In genomic region chr11:94420991-94421390, GRCm38 (mm10) we compare ENCODE assay signal across 25 mouse cellular contexts. TPM values are rescaled to one million over a fixed set of nuclear protein-coding genes. Genes with fewer than 3 reads are reported as not detected.
DNase-seq lines count a peak whose midpoint lies in the region; ATAC-seq and TF ChIP-seq lines count a peak whose summit lies in the region.
"Had no signal": no experiment of that assay in that cellular context is flagged by ENCODE, and none has a peak within 500 bp of the region (broad histone marks: within the 10 kb centered on the region; RNA-seq: fewer than 3 reads in every experiment).

No protein-coding gene starts in this region.

- 59% methylated on average over 6 of the region's 6 CpGs for WGBS in heart, embryonic 11.5 days (ENCODE audit: insufficient replicate concordance)
- 58% methylated on average over 6 of the region's 6 CpGs for WGBS in heart, embryonic 12.5 days
- 58% methylated on average over 6 of the region's 6 CpGs for WGBS in kidney, embryonic 14.5 days
- WGBS in kidney, embryonic 16.5 days, result 54% methylated on average over 6 of the region's 6 CpGs
- 63% methylated on average over 6 of the region's 6 CpGs for WGBS in embryonic facial prominence, embryonic 13.5 days

- DNase-seq in adipocyte (ENCODE audit: low spot score), result peak; percentile 19
- no peak for DNase-seq in gastrocnemius, adult 2 months
- DNase-seq: B cell, adult 2 months; cerebellum, adult 11 months; layer of hippocampus, postnatal 36 days; spleen, adult 18-20 months; thymus, postnatal 25 days had no signal

- H3K27me3 ChIP-seq in heart, embryonic 11.5 days (ENCODE audit: control insufficient read depth, insufficient read depth, low read length), result peaks cover 47% of the 10 kb centered on the region
- H3K27me3 ChIP-seq in heart, embryonic 12.5 days (replicated peaks), result peaks cover 79% of the 10 kb centered on the region
- no peaks in the 10 kb centered on the region; the same call in 1 of the 2 replicates for H3K27me3 ChIP-seq in kidney, embryonic 14.5 days (ENCODE audit: control insufficient read depth, insufficient read depth, low read length)
- peaks cover under 1% of the 10 kb centered on the region for H3K27me3 ChIP-seq in kidney, embryonic 16.5 days (ENCODE audit: insufficient read depth, low read length)
- no peaks in the 10 kb centered on the region; the same call in 1 of the 2 replicates for H3K27me3 ChIP-seq in embryonic facial prominence, embryonic 13.5 days
- H3K27me3 ChIP-seq: limb, embryonic 15.5 days had no signal

- 0 out of 2 replicates have a peak overlapping the region, but pooled peaks have one; percentile 5 for H3K9ac ChIP-seq in heart, embryonic 11.5 days (ENCODE audit: low read depth, low read length)
- H3K9ac ChIP-seq in heart, embryonic 12.5 days, result no peak overlapping the region
- H3K9ac ChIP-seq in kidney, embryonic 14.5 days (ENCODE audit: low read depth, low read length), result no peak overlapping the region
- H3K9ac ChIP-seq in kidney, embryonic 16.5 days (replicated peaks; ENCODE audit: low read length), result no peak overlapping the region
- no peak overlapping the region for H3K9ac ChIP-seq in embryonic facial prominence, embryonic 13.5 days
- H3K9ac ChIP-seq: limb, embryonic 15.5 days; liver, embryonic 14.5 days; neural tube, embryonic 12.5 days had no signal

- no peaks in the 10 kb centered on the region for H3K9me3 ChIP-seq in heart, embryonic 11.5 days (replicated peaks; ENCODE audit: control insufficient read depth, low read length)
- H3K9me3 ChIP-seq in heart, embryonic 12.5 days (replicated peaks), result no peaks in the 10 kb centered on the region
- H3K9me3 ChIP-seq in kidney, embryonic 14.5 days (ENCODE audit: control insufficient read depth, low read length), result no peaks in the 10 kb centered on the region
- H3K9me3 ChIP-seq in kidney, embryonic 16.5 days (ENCODE audit: low read length), result no peaks in the 10 kb centered on the region
- no peaks in the 10 kb centered on the region for H3K9me3 ChIP-seq in embryonic facial prominence, embryonic 13.5 days
- H3K9me3 ChIP-seq: limb, embryonic 10.5 days; limb, embryonic 15.5 days; neural tube, embryonic 12.5 days had no signal

- no peak overlapping the region for H3K4me2 ChIP-seq in heart, embryonic 11.5 days
- no peak overlapping the region for H3K4me2 ChIP-seq in heart, embryonic 12.5 days
- H3K4me2 ChIP-seq in kidney, embryonic 14.5 days (replicated peaks; ENCODE audit: low read depth, low read length), result no peak overlapping the region
- H3K4me2 ChIP-seq in kidney, embryonic 16.5 days (replicated peaks; ENCODE audit: low read depth, low read length), result no peak overlapping the region
- no peak overlapping the region for H3K4me2 ChIP-seq in embryonic facial prominence, embryonic 13.5 days
- H3K4me2 ChIP-seq: limb, embryonic 15.5 days; neural tube, embryonic 12.5 days had no signal

- no peak overlapping the region for H3K27ac ChIP-seq in heart, embryonic 11.5 days (ENCODE audit: low read depth, low read length)
- no peak overlapping the region for H3K27ac ChIP-seq in heart, embryonic 12.5 days (ENCODE audit: poor library complexity, severe bottlenecking)
- 0 out of 2 replicates have a peak overlapping the region, but pooled peaks have one; percentile 11 for H3K27ac ChIP-seq in kidney, embryonic 14.5 days (ENCODE audit: low read depth, low read length)
- H3K27ac ChIP-seq in kidney, embryonic 16.5 days (ENCODE audit: low read length), result no peak overlapping the region
- H3K27ac ChIP-seq in embryonic facial prominence, embryonic 13.5 days, result peak overlapping the region; percentile 28; the same call in 1 of the 2 replicates
- no peak overlapping the region for H3K27ac ChIP-seq in gastrocnemius, adult 2 months
- H3K27ac ChIP-seq: heart, adult 2 months; limb, embryonic 10.5 days; limb, embryonic 15.5 days; liver, embryonic 14.5 days; macrophage; neural tube, embryonic 12.5 days had no signal

- intact Hi-C loops in gastrocnemius, adult 2 months (cut with DNase I), result loop anchor here (5.0 kb wide), 1 partner anchor 66 kb away; the partner anchor contains the start of gene Spata20

- no peaks in the 10 kb centered on the region for H3K36me3 ChIP-seq in heart, embryonic 11.5 days (ENCODE audit: control insufficient read depth, insufficient read depth, low read length)
- H3K36me3 ChIP-seq in heart, embryonic 12.5 days, result no peaks in the 10 kb centered on the region
- peaks cover 11% of the 10 kb centered on the region; the same call in 1 of the 2 replicates for H3K36me3 ChIP-seq in kidney, embryonic 14.5 days (ENCODE audit: control insufficient read depth, insufficient read depth, low read length)
- no peaks in the 10 kb centered on the region; the same call in 1 of the 2 replicates for H3K36me3 ChIP-seq in kidney, embryonic 16.5 days (ENCODE audit: insufficient read depth, low read length)
- peaks cover 91% of the 10 kb centered on the region for H3K36me3 ChIP-seq in embryonic facial prominence, embryonic 13.5 days

- ATAC-seq in heart, embryonic 11.5 days (replicated peaks; ENCODE audit: insufficient number of reproducible peaks, low FRiP score, low TSS enrichment), result no peak
- ATAC-seq in heart, embryonic 12.5 days (ENCODE audit: insufficient number of reproducible peaks, low FRiP score), result no peak
- no peak for ATAC-seq in kidney, embryonic 14.5 days (ENCODE audit: low FRiP score, low TSS enrichment)
- ATAC-seq in kidney, embryonic 16.5 days (ENCODE audit: low FRiP score, low TSS enrichment), result no peak
- ATAC-seq in embryonic facial prominence, embryonic 13.5 days (ENCODE audit: insufficient number of reproducible peaks, insufficient read depth, low FRiP score, low TSS enrichment, low read depth), result no peak
- ATAC-seq: activated CD4-positive, CD25-positive, alpha-beta regulatory T cell, adult 4 months; forebrain, embryonic 14.5 days; inflammation-experienced regulatory T-cells, adult 6 months; midbrain, embryonic 16.5 days had no signal

- TF ChIP-seq CTCF in gastrocnemius, adult 2 months (IDR thresholded peaks at IDR 0.05), result no peak

- H3K4me3 ChIP-seq in heart, embryonic 11.5 days (ENCODE audit: low read depth, low read length), result no peak overlapping the region
- H3K4me3 ChIP-seq in heart, embryonic 12.5 days, result no peak overlapping the region
- H3K4me3 ChIP-seq in kidney, embryonic 14.5 days (ENCODE audit: low read length), result no peak overlapping the region
- no peak overlapping the region for H3K4me3 ChIP-seq in kidney, embryonic 16.5 days (ENCODE audit: low read length)
- H3K4me3 ChIP-seq in embryonic facial prominence, embryonic 13.5 days, result no peak overlapping the region
- H3K4me3 ChIP-seq in gastrocnemius, adult 2 months, result no peak overlapping the region
- H3K4me3 ChIP-seq: heart, adult 2 months; limb, embryonic 10.5 days; limb, embryonic 15.5 days; myocyte; neural tube, embryonic 12.5 days had no signal

- peaks cover 9% of the 10 kb centered on the region; the same call in 1 of the 2 replicates for H3K4me1 ChIP-seq in heart, embryonic 11.5 days (ENCODE audit: control insufficient read depth, insufficient read depth, low read length)
- H3K4me1 ChIP-seq in heart, embryonic 12.5 days (replicated peaks), result peaks cover 20% of the 10 kb centered on the region
- peaks cover 30% of the 10 kb centered on the region; the same call in 1 of the 2 replicates for H3K4me1 ChIP-seq in kidney, embryonic 14.5 days (ENCODE audit: control insufficient read depth, insufficient read depth, low read length)
- H3K4me1 ChIP-seq in kidney, embryonic 16.5 days (ENCODE audit: insufficient read depth, low read length), result peaks cover 30% of the 10 kb centered on the region
- H3K4me1 ChIP-seq in embryonic facial prominence, embryonic 13.5 days, result peaks cover 49% of the 10 kb centered on the region

RNA-seq across cellular contexts. Expression of gene Abcc3, which starts 28.2 kb away (rescaled TPM):
- polyA plus RNA-seq in heart, embryonic 11.5 days (2014; fragmentation: Nextera tagmentation; extraction: Ambion mirVana), result 0.34 and 0.96 TPM in 2 replicates
- polyA plus RNA-seq in heart, embryonic 12.5 days (2016; fragmentation: Nextera tagmentation; extraction: Ambion mirVana), result 0.44 and 0.59 TPM in 2 replicates
- 1.1 and 3.9 TPM in 2 replicates for polyA plus RNA-seq in kidney, embryonic 14.5 days (2014; fragmentation: Nextera tagmentation; extraction: Ambion mirVana)
- polyA plus RNA-seq in kidney, embryonic 16.5 days (2015; fragmentation: Nextera tagmentation; extraction: Ambion mirVana), result 5.0 and 7.0 TPM in 2 replicates
- 0.96 and 1.2 TPM in 2 replicates for polyA plus RNA-seq in embryonic facial prominence, embryonic 13.5 days (2015; fragmentation: Nextera tagmentation; extraction: Ambion mirVana)
- under 1 TPM; 0.46 to 0.53 TPM for total RNA-seq in gastrocnemius, adult 2 months (2021)
- total RNA-seq: megakaryocyte-erythroid progenitor cell, adult 5-6 weeks had no signal
- polyA plus RNA-seq: myocyte had no signal

RNA-seq across cellular contexts. Expression of gene Cacna1g, which starts 53.0 kb away (rescaled TPM):
- polyA plus RNA-seq in heart, embryonic 11.5 days (2014; fragmentation: Nextera tagmentation; extraction: Ambion mirVana), result 2.7 and 4.3 TPM in 2 replicates
- polyA plus RNA-seq in heart, embryonic 12.5 days (2016; fragmentation: Nextera tagmentation; extraction: Ambion mirVana), result 1.9 and 2.7 TPM in 2 replicates
- 8.7 and 14.1 TPM in 2 replicates for polyA plus RNA-seq in kidney, embryonic 14.5 days (2014; fragmentation: Nextera tagmentation; extraction: Ambion mirVana)
- 10.2 and 10.3 TPM in 2 replicates for polyA plus RNA-seq in kidney, embryonic 16.5 days (2015; fragmentation: Nextera tagmentation; extraction: Ambion mirVana)
- polyA plus RNA-seq in embryonic facial prominence, embryonic 13.5 days (2015; fragmentation: Nextera tagmentation; extraction: Ambion mirVana), result 38.2 and 41.8 TPM in 2 replicates
- total RNA-seq in gastrocnemius, adult 2 months (2021), result 1 to 10 TPM; 1.2 to 3.0 TPM
- total RNA-seq: hematopoietic stem cell, adult 5-6 weeks had no signal
- polyA plus RNA-seq: activated CD4-positive, CD25-positive, alpha-beta regulatory T cell, adult 4 months; inflammation-experienced regulatory T-cells, adult 6 months; macrophage had no signal

Comparison
In these comparisons a context has a peak if more than half of its experiments do, and no peak if none do; other contexts are left out.
1. H3K27ac ChIP-seq: peak in kidney, embryonic 14.5 days (single experiment) and embryonic facial prominence, embryonic 13.5 days (single experiment); none in heart, embryonic 11.5 days (single experiment), heart, embryonic 12.5 days (single experiment), kidney, embryonic 16.5 days (single experiment) and gastrocnemius, adult 2 months (single experiment).